Mouse (Mus musculus) CH12.LX (cell line): ENCODE results near the gene Mff.

Source experiments
- CTCF ChIP-seq, 2 experiments: IDR thresholded peaks in 1 of 2; conservative IDR thresholded peaks in 1 of 2; 2 replicates each; pipeline ENCODE4 v1.5.1; 2011 to 2012; ENCODE audit warnings: low read depth in 2 of 2, low read length in 2 of 2, improper control_type of control experiment in 1 of 2, inconsistent platforms in 1 of 2, mild to moderate bottlenecking in 1 of 2, moderate library complexity in 1 of 2
- ZNF384 ChIP-seq: IDR thresholded peaks from 2 replicates; pipeline ENCODE4 v1.6.1; 2012; ENCODE audit warnings: low read depth, low read length, improper control_type of control experiment, inconsistent platforms

DNA sequence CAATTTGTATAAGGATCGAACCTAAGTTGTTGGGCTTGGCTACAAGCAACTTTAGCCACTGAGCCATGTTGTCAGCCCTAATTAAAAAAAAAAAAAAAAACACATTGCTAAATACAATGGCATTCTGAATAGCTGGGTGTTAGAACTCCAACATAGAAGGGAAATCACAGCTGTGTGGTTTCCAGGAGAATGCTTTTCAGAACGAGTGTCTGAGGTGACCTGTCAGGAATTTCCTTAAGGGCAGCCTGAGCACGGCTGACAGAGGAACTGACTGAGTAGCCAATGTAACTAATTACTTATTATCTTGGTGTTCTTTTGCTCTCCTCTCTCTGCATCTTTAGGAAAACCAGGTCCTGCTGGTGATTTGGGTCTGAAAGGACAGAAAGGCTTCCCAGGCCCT, 28.8 kb upstream of the Mff start:
- TF ChIP-seq CTCF (conservative IDR thresholded peaks at IDR 0.05 in 1 of 2, IDR thresholded peaks at IDR 0.05 in 1 of 2; ENCODE audit: low read depth in 2 of 2, low read length in 2 of 2) = no peak
- TF ChIP-seq ZNF384 = no peak
